Mouse (Mus musculus) MEL (cell line): ENCODE data around the gene Gm6583. TPM values are rescaled to one million over a fixed set of nuclear protein-coding genes. Genes with fewer than 3 reads are reported as not detected.

Experiments used
- DNase-seq: peaks from one replicate; pipeline ENCODE4 v3.0.0; 2011; ENCODE audit warnings: low read depth, low spot score
- H3K27ac ChIP-seq: 2 replicates; pipeline ENCODE4 v1.5.1; 2012; ENCODE audit warnings: low read depth, mild to moderate bottlenecking, control low read depth, low read length, moderate library complexity; ENCODE audit not compliant: control insufficient read depth
- H3K27me3 ChIP-seq, 2 experiments: fragments of 150-350 bp in 1 of 2; sonication (generic) in 1 of 2; 2 replicates each; pipeline ENCODE4 v1.6.1; 2012; ENCODE audit warnings: low read length in 2 of 2, mild to moderate bottlenecking in 2 of 2, improper control_type of control experiment in 1 of 2, moderate library complexity in 1 of 2; ENCODE audit not compliant: insufficient read depth in 2 of 2, control insufficient read depth in 1 of 2
- H3K36me3 ChIP-seq, 2 experiments: 2 replicates each; pipeline ENCODE4 v1.6.1; 2012 to 2014; ENCODE audit warnings: low read length in 2 of 2, improper control_type of control experiment in 1 of 2, inconsistent platforms in 1 of 2, mild to moderate bottlenecking in 1 of 2; ENCODE audit not compliant: insufficient read depth in 2 of 2, control insufficient read depth in 1 of 2
- H3K4me1 ChIP-seq, 2 experiments: fragments of 150-350 bp in 1 of 2; sonication (generic) in 1 of 2; 2 replicates each; pipeline ENCODE4 v1.6.1; 2012; ENCODE audit warnings: low read length in 2 of 2, improper control_type of control experiment in 1 of 2, mild to moderate bottlenecking in 1 of 2; ENCODE audit not compliant: insufficient read depth in 2 of 2, control insufficient read depth in 1 of 2
- H3K4me3 ChIP-seq, 2 experiments: fragments of 150-350 bp in 1 of 2; sonication (generic) in 1 of 2; 2 replicates each; pipeline ENCODE4 v1.5.1; 2012; ENCODE audit warnings: low read depth in 2 of 2, low read length in 2 of 2, mild to moderate bottlenecking in 2 of 2, moderate library complexity in 2 of 2, control low read depth in 1 of 2, improper control_type of control experiment in 1 of 2; ENCODE audit not compliant: control insufficient read depth in 1 of 2, insufficient read depth in 1 of 2
- H3K79me2 ChIP-seq: 2 replicates; pipeline ENCODE4 v1.6.1; 2012; ENCODE audit warnings: mild to moderate bottlenecking, low read length, moderate library complexity; ENCODE audit not compliant: control insufficient read depth, poor library complexity, insufficient read depth
- H3K9ac ChIP-seq: 2 replicates; pipeline ENCODE4 v1.6.1; 2012; ENCODE audit warnings: low read depth, mild to moderate bottlenecking, control low read depth, low read length, moderate library complexity; ENCODE audit not compliant: control insufficient read depth, poor library complexity, severe bottlenecking
- H3K9me3 ChIP-seq: fragments of 150-350 bp; sonication (generic); replicated peaks from 2 replicates; pipeline ENCODE4 v1.6.1; 2012; ENCODE audit warnings: mild to moderate bottlenecking, low read length, improper control_type of control experiment, moderate library complexity; ENCODE audit not compliant: insufficient read depth
- BHLHE40 ChIP-seq: IDR thresholded peaks from 2 replicates; pipeline ENCODE4 v1.6.1; 2012; ENCODE audit warnings: low read depth, mild to moderate bottlenecking, inconsistent platforms, low read length, improper control_type of control experiment, borderline replicate concordance
- E2F4 ChIP-seq: IDR thresholded peaks from 2 replicates; pipeline ENCODE4 v1.6.1; 2011; ENCODE audit warnings: low read depth, low read length, improper control_type of control experiment, borderline replicate concordance
- EP300 ChIP-seq, 2 experiments: IDR thresholded peaks; 2 replicates each; pipeline ENCODE4 v1.6.1; 2011; ENCODE audit warnings: improper control_type of control experiment in 2 of 2, low read length in 2 of 2, low read depth in 1 of 2, mild to moderate bottlenecking in 1 of 2
- GABPA ChIP-seq: IDR thresholded peaks from 2 replicates; pipeline ENCODE4 v1.6.1; 2012; ENCODE audit warnings: low read depth, mild to moderate bottlenecking, inconsistent platforms, low read length, improper control_type of control experiment, moderate library complexity
- HCFC1 ChIP-seq: IDR thresholded peaks from 2 replicates; pipeline ENCODE4 v1.6.1; 2012; ENCODE audit warnings: low read depth, mild to moderate bottlenecking, inconsistent platforms, low read length, improper control_type of control experiment, moderate library complexity
- KAT2A ChIP-seq: conservative IDR thresholded peaks from 2 replicates; pipeline ENCODE4 v1.6.1; 2012; ENCODE audit warnings: low read depth, low read length, improper control_type of control experiment, inconsistent platforms
- MAZ ChIP-seq: IDR thresholded peaks from 2 replicates; pipeline ENCODE4 v1.6.1; 2012; ENCODE audit warnings: low read depth, mild to moderate bottlenecking, inconsistent platforms, low read length, improper control_type of control experiment
- MEF2A ChIP-seq: IDR thresholded peaks from 2 replicates; pipeline ENCODE4 v1.6.1; 2014; ENCODE audit warnings: low read depth, mild to moderate bottlenecking, inconsistent platforms, low read length, improper control_type of control experiment; ENCODE audit not compliant: poor library complexity, insufficient replicate concordance, severe bottlenecking; ENCODE audit errors: extremely low read depth
- NRF1 ChIP-seq: IDR thresholded peaks from 2 replicates; pipeline ENCODE4 v1.6.1; 2014; ENCODE audit warnings: low read depth, mild to moderate bottlenecking, inconsistent platforms, low read length, improper control_type of control experiment, moderate library complexity; ENCODE audit not compliant: poor library complexity, insufficient read depth, severe bottlenecking
- POLR2A ChIP-seq, 2 experiments: IDR thresholded peaks; 2 replicates each; pipeline ENCODE4 v1.6.1; 2011 to 2012; ENCODE audit warnings: low read length in 2 of 2, mild to moderate bottlenecking in 2 of 2, control low read depth in 1 of 2, improper control_type of control experiment in 1 of 2, low read depth in 1 of 2, moderate library complexity in 1 of 2; ENCODE audit not compliant: control insufficient read depth in 1 of 2, insufficient read depth in 1 of 2, poor library complexity in 1 of 2
- POLR2AphosphoS5 ChIP-seq: IDR thresholded peaks from 2 replicates; pipeline ENCODE4 v1.6.1; 2012; ENCODE audit warnings: low read depth, borderline replicate concordance, mild to moderate bottlenecking, inconsistent platforms, low read length, moderate library complexity, mixed read lengths
- RCOR1 ChIP-seq: IDR thresholded peaks from 2 replicates; pipeline ENCODE4 v1.6.1; 2012; ENCODE audit warnings: low read depth, mild to moderate bottlenecking, inconsistent platforms, low read length, improper control_type of control experiment
- SIN3A ChIP-seq: IDR thresholded peaks from 2 replicates; pipeline ENCODE4 v1.6.1; 2012; ENCODE audit warnings: low read length, improper control_type of control experiment, inconsistent platforms
- TAL1 ChIP-seq: IDR thresholded peaks from 2 replicates; pipeline ENCODE4 v1.6.1; 2012; ENCODE audit warnings: mild to moderate bottlenecking, inconsistent platforms, low read length, moderate library complexity, mixed read lengths
- TBP ChIP-seq: IDR thresholded peaks from 2 replicates; pipeline ENCODE4 v1.8.0; 2011; ENCODE audit warnings: low read depth, low read length, improper control_type of control experiment
- UBTF ChIP-seq: IDR thresholded peaks from 2 replicates; pipeline ENCODE4 v1.6.1; 2012; ENCODE audit warnings: low read depth, mild to moderate bottlenecking, inconsistent platforms, low read length, improper control_type of control experiment, moderate library complexity, borderline replicate concordance; ENCODE audit not compliant: insufficient read depth
- USF2 ChIP-seq, 2 experiments: IDR thresholded peaks; 2 replicates each; pipeline ENCODE4 v1.6.1; 2011 to 2012; ENCODE audit warnings: improper control_type of control experiment in 2 of 2, low read length in 2 of 2, borderline replicate concordance in 1 of 2, inconsistent platforms in 1 of 2, low read depth in 1 of 2, mild to moderate bottlenecking in 1 of 2; ENCODE audit not compliant: insufficient read depth in 1 of 2
- ZC3H11A ChIP-seq: IDR thresholded peaks from 2 replicates; pipeline ENCODE4 v1.6.1; 2012; ENCODE audit warnings: low read depth, mild to moderate bottlenecking, inconsistent platforms, low read length, improper control_type of control experiment
- ZMIZ1 ChIP-seq: IDR thresholded peaks from 2 replicates; pipeline ENCODE4 v1.6.1; 2012; ENCODE audit warnings: low read depth, mild to moderate bottlenecking, inconsistent platforms, low read length, improper control_type of control experiment, moderate library complexity
- ZNF384 ChIP-seq: IDR thresholded peaks from 2 replicates; pipeline ENCODE4 v1.6.1; 2012; ENCODE audit warnings: low read depth, mild to moderate bottlenecking, inconsistent platforms, low read length, improper control_type of control experiment
- polyA plus RNA-seq, 2 experiments: library from polyadenylated mRNA; stranded (reverse) in 1 of 2; unstranded in 1 of 2; fragments of >175 nt in 1 of 2; fragments of >200 nt in 1 of 2; gene quantifications; 2 replicates each; pipeline versions ENCODE4 v1.2.1 to v1.2.4; 2012; ENCODE audit warnings: low replicate concordance in 2 of 2, low read depth in 1 of 2; ENCODE audit not compliant: insufficient read length in 2 of 2, insufficient read depth in 1 of 2, missing spikeins in 1 of 2
- total RNA-seq: library from RNA; depleted of rRNA; stranded (reverse); fragments of 300-350 nt; gene quantifications from 2 replicates; pipeline ENCODE4 v1.2.3, GENCODE M21; 2012

The Gm6583 gene
- total and polyA plus RNA-seq, 3 experiments, result 0.04 to 0.11 TPM; not detected in 1

GRCm38 (mm10) chr5:112366879-112367278 lies 11.0 kb upstream of the Gm6583 start:
- no peaks in the 10 kb centered on the region for H3K4me1 ChIP-seq
- DNase-seq, result no peak
- no peak overlapping the region for H3K9ac ChIP-seq
- H3K9me3 ChIP-seq, result no peaks in the 10 kb centered on the region
- no peaks in the 10 kb centered on the region for H3K27me3 ChIP-seq
- TF ChIP-seq POLR2AphosphoS5 (no peak), GABPA (no peak), E2F4 (no peak), USF2 (IDR thresholded peaks at IDR 0.05; ENCODE audit: borderline replicate concordance in 1 of 2, insufficient read depth in 1 of 2, low read depth in 1 of 2, low read length in 2 of 2) (no peak), HCFC1 (no peak), MEF2A (no peak), RCOR1 (no peak), UBTF (no peak), TAL1 (no peak), MAZ (no peak), ZNF384 (no peak), ZMIZ1 (no peak), POLR2A (IDR thresholded peaks at IDR 0.05; ENCODE audit: control insufficient read depth in 1 of 2, insufficient read depth in 1 of 2, low read depth in 1 of 2, low read length in 2 of 2, poor library complexity in 1 of 2) (no peak), EP300 (IDR thresholded peaks at IDR 0.05; ENCODE audit: low read depth in 1 of 2, low read length in 2 of 2) (no peak), TBP (no peak), ZC3H11A (no peak), SIN3A (no peak), KAT2A (no peak), BHLHE40 (no peak), NRF1 (no peak)
- H3K27ac ChIP-seq, result no peak overlapping the region
- no peaks in the 10 kb centered on the region; a peak in 1 of 4 replicates for H3K36me3 ChIP-seq
- no peaks in the 10 kb centered on the region for H3K79me2 ChIP-seq
- no peak overlapping the region for H3K4me3 ChIP-seq
